Mouse (Mus musculus) forebrain, embryonic 13.5 days (tissue): ENCODE measurements at regions not wholly inside any gene's neighbourhood (a gene's known extent, or its start where the extent isn't known, plus 50 kb on each side); places are given as distances from the start of the nearest gene placed in this dataset.

Experiments used
- ATAC-seq: fragments of 200-750 bp; cut with Nextera tagmentation; 2 replicates; pipeline ENCODE4 v1.8.0; 2017
- H3K27ac ChIP-seq: fragments of 300-500 bp; sonication (generic); 2 replicates; pipeline ENCODE4 v1.5.1; 2015; ENCODE audit warnings: inconsistent platforms, mild to moderate bottlenecking, moderate library complexity
- H3K27me3 ChIP-seq: fragments of 300-500 bp; sonication (generic); 2 replicates; pipeline ENCODE4 v1.6.1; 2015; ENCODE audit warnings: mild to moderate bottlenecking, inconsistent platforms
- H3K36me3 ChIP-seq: fragments of 300-500 bp; sonication (generic); 2 replicates; pipeline ENCODE4 v1.6.1; 2015; ENCODE audit warnings: mild to moderate bottlenecking, inconsistent platforms; ENCODE audit not compliant: poor library complexity, severe bottlenecking
- H3K4me1 ChIP-seq: fragments of 300-500 bp; sonication (generic); 2 replicates; pipeline ENCODE4 v1.6.1; 2015; ENCODE audit warnings: inconsistent platforms
- H3K4me2 ChIP-seq: fragments of 300-500 bp; sonication (generic); 2 replicates; pipeline ENCODE4 v1.6.1; 2015; ENCODE audit warnings: inconsistent platforms, mild to moderate bottlenecking, moderate library complexity
- H3K4me3 ChIP-seq: fragments of 300-500 bp; sonication (generic); 2 replicates; pipeline ENCODE4 v1.5.1; 2015; ENCODE audit warnings: mild to moderate bottlenecking, inconsistent platforms
- H3K9ac ChIP-seq: fragments of 300-500 bp; sonication (generic); 2 replicates; pipeline ENCODE4 v1.6.1; 2015; ENCODE audit warnings: mild to moderate bottlenecking, inconsistent platforms
- H3K9me3 ChIP-seq: fragments of 300-500 bp; sonication (generic); replicated peaks from 2 replicates; pipeline ENCODE4 v1.6.1; 2016; ENCODE audit warnings: inconsistent platforms
- WGBS: fragments of 180-500 bp; shearing (Covaris S2); methylation state at CpG from one replicate; pipeline ENCODE4 v1.1.7; 2015; 5-methylcytosine and 5-hydroxymethylcytosine counted together

- Histone ChIP-seq H3K27ac (no peak overlapping the region), H3K4me2 (no peak overlapping the region), H3K27me3 (no peaks in the 10 kb centered on the region), H3K9ac (no peak overlapping the region), H3K4me1 (no peaks in the 10 kb centered on the region), H3K36me3 (no peaks in the 10 kb centered on the region), H3K9me3 (no peaks in the 10 kb centered on the region), H3K4me3 (no peak overlapping the region)
- 68% methylated on average over 2 of the region's 2 CpGs for WGBS
- no peak for ATAC-seq
These were observed 1733.0 kb downstream of the 4930444P10Rik start for GRCm38 (mm10) chr1:14359998-14360640.
